Mouse (Mus musculus): Measurements from ENCODE around the gene Slc25a18. TPM values are rescaled to one million over a fixed set of nuclear protein-coding genes. Genes with fewer than 3 reads are reported as not detected.
"Not testable (repeated sequence)": the region's sequence is repeated elsewhere in the genome, so short reads cannot be mapped to it uniquely, and the experiment has no call there.

Gene Slc25a18
- total RNA-seq, 2 experiments from 2014 or later: 56.7 to 57.9 TPM

DNA sequence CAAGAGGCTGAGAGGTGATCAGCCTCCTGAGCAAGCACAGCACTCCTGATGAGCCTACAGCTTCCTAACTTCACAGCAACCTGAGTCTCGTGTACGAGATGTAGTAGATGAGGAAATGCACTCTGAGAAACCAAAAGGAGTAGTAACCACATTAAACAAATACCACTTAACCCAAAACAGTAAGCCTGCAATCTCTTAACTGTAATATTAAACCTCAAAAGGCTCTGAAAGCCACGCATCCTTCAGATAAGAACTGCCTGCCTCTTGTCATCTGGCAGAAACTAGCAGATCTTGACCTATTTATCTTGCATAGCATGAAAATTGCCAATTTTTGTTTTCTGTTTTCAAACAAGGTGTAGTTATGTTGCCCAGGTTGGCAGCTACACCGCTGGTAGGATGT, 25.5 kb downstream of the Slc25a18 start:
- no peak for DNase-seq

DNA sequence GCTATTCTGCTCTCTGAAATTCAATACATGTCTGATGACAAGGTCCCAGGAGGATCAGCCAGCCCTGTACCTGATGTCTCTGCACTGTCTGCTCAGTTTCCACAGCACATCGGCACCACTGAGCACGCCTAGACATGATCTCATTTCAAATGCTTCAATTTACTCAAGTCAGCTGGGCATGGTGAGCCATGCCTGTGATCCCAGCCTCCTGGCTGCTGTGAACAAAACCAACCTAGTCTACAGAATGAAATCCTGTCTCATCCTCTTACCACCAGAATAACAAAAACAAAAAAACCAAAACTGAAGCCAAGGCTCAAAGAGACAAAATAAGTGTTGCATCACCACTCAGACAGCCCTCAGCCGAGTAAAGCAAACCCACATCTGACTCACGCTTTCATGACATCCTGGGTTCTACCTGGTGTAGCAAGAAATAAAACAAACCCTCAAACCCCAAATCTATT, 26.2 kb downstream of the Slc25a18 start:
- no peak for DNase-seq

DNA sequence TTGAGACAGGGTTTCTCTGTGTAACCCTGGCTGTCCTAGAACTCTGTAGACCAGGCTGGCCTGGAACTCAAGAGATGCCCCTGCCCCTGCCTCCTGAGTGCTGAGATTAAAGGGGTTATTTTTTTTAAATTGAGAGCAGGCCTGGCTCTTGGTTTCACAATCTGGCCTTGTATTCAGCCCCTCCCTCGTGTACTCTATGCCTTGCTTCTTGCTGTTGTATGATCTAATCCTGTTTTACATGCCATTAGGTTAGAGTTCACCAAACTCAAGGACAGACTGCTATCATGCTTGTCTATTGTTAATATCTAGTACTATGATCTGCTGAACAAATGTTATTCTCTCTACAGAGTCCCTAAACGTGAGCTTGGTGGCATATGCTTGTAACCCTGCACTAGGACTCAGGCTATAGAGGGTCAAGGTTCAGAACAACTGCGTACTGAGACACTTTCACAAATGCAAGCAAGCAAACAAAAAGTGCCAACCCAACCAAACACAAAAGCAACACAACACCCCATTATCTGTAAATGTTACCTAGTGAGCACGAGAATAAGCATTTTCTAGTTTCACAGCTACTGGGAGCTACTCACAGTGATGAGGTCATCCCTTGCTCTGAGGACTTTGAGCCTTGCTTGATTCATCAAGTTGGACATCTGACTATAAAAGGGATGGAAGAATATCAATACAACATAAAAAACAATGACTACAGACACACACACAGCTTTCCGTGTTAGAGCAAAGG, 33.8 kb downstream of the Slc25a18 start:
- no peak for DNase-seq

DNA sequence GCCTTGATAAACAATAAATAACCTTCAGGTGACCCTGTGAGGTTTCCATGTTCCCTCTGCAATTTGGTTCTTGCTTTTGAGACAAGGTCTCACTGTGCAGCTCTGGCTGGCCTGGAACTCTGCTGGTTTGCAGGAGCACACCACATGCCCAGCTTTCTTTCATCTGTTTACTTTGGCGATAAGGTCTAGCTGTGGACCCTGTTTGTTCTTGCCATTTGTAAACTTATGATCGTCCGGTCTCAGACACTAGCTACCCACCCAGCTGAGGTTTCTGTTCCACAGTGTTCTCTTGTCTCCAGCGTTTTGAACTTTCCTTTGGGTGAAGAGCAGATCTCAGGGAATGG, 34.3 kb downstream of the Slc25a18 start:
- DNase-seq: no peak

DNA sequence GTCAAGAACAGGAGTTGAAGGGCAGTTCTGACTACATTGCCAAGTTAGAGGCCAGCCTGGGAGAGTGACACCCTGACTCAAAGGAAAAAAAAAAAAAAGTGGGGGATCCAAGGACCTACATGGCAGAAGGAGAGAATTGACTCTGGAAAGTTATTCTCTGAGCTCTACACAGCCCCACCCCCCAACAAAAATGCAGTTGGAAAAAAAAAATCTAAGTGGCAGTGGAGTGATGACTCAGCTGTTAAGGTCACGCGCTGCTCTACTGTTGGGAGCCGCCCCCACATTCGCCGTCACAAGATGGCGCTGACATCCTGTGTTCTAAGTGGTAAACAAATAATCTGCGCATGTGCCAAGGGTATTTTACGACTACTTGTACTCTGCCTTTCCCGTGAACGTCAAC, 38.6 kb downstream of the Slc25a18 start:
- not testable (repeated sequence) for DNase-seq

DNA sequence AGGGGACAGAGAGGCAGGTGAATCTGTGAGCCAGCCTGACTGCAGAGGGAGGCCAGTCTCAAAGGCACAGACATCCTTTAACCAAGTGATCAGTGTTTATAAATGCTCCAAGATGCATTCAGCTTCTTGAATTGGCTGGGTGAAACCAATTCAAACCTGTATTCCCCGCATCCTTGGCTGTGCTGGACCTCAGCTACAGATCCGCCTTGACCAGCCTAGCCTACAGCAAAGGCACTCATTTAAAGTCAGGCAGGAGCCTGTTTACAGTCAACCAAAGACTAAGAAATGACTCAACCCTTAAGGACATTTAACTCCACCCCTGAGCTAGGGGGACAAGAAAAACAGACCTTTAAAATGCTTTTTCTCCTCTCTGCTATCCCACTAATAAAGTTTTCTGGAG, 45.9 kb downstream of the Slc25a18 start:
- DNase-seq: no peak

DNA sequence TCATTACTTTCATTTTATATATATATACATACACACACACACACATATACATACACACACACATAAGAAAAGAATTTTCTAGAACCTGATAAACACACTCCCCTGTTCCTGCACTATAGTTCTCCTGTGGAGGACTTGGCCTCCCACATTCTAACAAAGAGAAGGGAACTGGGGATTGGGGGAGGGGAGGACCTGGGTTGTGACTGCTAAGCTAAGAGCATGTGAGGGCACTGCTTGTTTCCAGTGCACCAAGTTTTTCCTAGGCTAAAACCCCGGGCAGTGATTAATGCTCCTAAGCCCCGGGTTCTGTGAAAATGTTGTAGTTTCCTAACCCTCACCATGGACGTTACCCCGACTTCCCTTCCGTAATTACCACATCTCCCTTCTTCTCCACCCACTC, 46.8 kb downstream of the Slc25a18 start:
- DNase-seq: no peak

DNA sequence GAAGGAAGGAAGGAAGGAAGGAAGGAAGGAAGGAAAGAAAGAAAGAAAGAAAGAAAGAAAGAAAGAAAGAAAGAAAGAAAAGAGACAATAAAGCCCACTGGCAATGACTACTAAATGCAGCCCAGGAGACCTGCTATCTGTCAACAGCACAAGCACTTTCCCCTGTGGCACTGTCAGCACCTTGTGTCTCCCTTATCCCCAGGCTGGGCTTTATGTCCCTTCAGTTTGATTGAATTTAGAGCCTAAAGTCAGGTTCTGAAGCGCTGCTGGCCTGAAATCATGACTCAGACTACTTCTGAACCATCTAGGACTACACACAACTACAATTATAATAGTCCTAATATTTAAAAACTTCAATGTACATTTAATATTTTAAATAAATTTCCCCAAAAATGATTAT, 47.6 kb downstream of the Slc25a18 start:
- no peak for DNase-seq

DNA sequence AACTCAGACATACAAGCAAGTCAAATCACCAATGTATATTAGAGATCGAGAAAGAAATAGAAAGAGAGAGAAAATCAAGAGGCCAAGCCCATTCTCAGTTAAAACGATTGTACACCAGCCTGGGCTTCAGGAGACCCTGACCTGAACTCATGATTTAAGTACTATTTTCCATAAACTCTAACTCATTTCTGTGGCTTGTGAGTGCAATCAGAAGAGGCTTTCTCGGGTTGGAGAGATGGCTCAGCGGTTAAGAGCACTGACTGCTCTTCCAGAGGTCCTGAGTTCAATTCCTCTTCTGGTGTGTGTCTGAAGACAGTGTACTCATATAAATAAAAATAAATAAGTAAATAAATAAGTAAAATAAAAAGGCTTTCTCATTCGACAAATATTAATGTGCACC, 48.3 kb downstream of the Slc25a18 start:
- no peak for DNase-seq

DNA sequence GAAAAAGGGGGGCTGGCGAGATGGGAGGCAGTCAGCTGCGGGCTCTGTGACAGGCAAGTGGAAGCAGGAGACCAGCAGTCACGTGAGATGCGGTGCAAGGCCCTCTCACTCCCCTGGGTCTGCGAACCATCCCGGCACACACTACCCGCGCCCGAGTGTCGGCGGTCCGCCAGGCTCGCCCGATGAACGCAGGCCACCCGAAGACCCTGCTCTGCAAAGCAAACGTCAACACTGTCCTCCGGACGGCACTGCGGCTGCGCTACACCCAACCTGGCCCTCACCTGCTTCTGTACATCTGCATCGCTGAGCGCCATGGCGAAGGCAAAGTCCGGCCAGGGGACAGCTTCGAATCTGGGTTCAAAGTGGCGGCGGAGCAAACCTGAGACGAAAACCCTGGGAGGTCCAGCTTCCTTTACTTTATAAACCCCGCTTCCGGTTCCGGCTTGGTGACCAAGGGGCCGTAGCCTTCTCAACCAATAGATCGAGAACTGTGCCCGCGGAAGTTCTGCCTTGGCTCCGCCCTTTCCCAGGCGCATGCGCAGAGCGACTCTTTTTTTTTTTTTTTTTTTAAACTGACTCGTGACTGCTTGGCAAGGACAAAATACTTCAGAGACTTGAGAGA, 49.0 kb downstream of the Slc25a18 start, which contains the start of gene Atp6v1e1:
TSS of gene Atp6v1e1 (minus strand) at position 487 of the 622 bp plus-strand sequence.
- DNase-seq: peak; percentile 90 to 91

DNA sequence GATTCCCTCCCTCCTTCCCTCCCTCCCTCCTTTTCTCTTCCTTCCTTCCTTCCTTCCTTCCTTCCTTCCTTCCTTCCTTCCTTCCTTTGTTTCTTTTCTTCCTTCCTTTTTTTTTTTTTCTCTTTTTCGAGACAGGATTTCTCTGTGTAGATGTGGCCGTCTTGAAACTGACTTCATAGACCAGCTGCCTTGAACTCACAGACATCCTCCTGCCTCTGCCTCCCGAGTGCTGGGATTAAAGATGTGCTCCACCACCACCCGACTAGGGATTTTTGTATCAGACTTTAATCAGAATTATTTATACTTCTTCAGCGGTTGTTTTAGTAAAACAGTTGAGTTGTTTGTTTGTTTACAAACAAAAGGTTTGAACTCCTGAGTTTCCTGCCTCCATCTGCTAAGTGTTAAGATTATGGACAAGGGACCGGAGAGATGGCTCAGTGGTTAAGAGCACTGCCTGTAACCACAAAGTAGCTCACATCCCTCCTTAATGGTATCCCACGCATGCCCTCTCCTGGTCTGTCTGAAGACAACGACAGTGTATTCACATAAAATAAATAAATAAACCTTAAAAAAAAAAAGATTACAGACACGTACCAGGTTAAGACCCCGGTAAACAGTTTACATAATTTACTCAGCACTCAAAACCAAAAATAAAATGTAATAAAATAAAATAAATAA, 49.7 kb downstream of the Slc25a18 start:
- DNase-seq: no peak

DNA sequence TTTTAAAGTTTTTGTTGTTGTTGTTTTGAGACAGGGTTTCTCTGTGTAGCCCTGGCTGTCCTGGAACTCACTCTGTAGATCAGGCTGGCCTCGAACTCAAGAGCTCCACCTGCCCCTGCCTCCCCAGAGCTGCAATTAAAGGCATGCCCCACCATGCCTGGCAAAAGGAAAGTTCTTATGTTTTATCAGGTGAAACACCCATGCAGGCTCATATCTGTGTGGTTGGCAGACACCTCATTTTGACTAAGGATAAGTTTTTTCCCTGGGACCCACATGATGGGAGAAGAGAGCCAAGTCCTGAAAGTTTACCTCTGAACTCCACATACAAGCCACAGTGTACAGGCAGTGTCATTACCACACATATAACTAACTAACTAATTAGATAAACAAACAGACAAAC, 56.7 kb downstream of the Slc25a18 start:
- DNase-seq: no peak

DNA sequence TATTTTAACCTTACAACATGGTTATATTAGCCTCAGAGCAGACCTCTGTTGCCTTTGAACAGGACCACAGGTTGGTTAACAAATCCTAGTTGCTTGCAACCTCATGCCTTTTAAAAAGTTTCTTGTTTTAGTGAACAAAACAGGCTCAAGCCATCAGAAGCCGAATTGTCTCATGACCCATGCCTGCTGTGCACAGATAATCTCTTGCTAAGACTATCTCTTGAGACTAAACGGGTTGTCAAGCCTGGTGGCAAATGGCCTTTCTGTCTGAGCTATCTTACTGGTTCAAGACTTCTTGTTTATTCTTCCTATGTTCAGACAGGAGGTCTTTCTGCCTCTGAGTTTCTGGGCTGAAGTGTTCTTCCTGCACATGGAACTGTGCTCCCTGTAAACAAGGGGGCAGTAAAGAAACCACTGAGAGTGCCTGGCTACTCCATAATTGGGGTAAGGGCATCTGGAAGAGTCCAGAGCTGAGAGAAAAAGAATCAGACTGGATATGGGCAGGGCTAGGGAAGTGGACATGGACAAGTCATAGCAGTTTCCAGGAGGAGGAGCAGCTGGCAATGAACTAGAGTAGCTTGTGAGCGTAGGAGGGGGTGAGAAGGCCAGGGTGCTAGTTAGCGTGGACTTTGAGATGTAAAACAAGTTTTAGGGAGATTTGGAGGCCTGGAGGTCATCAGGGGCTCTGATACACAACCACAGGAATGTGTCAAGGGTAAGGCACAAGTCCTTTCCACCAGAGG, 57.7 kb downstream of the Slc25a18 start:
- no peak for DNase-seq

DNA sequence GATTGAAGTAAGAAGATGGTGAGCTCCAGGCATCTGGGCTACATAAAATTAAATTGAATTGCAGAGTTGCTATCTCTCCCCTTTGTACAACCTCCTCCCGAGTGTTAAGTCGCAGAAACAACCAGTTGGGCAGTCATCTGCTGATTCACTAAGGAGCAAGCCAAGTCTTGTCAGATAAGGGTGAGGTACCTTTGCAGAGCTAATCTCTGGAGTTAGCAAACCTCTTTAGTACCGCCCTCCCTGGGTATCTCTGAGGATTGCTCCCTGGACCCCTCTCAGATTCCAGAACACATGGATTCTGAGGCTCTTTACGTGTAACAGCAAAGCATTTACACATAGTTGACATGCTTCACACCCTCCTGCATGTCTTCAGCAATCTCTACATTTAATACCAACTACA, 58.7 kb downstream of the Slc25a18 start:
- no peak for DNase-seq

DNA sequence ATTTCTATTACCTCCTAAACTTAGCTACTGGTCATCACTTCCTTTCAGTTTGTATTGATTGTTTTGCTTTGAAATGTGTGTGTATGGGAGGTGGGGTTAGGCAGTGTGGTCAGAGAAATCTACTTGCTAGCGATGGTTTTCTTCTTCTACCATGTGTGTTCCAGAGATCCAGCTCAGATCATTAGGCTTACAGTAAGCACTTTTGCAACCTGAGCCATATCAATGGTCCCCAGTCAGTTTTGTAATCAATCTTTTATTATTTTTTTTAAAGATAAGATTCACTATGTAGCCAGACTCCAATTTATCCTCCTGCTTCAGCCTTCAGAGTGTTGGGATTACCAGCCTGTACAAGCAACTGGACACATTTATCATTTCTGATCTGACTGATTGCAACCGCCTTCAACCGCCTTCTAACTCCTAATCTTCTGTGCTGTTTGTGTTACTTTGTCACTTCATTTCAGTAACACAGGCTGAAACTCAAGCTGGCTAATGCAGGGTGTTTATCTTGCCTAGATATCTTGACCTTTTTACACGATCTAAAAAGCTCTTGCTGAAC, 61.5 kb downstream of the Slc25a18 start:
- no peak for DNase-seq

DNA sequence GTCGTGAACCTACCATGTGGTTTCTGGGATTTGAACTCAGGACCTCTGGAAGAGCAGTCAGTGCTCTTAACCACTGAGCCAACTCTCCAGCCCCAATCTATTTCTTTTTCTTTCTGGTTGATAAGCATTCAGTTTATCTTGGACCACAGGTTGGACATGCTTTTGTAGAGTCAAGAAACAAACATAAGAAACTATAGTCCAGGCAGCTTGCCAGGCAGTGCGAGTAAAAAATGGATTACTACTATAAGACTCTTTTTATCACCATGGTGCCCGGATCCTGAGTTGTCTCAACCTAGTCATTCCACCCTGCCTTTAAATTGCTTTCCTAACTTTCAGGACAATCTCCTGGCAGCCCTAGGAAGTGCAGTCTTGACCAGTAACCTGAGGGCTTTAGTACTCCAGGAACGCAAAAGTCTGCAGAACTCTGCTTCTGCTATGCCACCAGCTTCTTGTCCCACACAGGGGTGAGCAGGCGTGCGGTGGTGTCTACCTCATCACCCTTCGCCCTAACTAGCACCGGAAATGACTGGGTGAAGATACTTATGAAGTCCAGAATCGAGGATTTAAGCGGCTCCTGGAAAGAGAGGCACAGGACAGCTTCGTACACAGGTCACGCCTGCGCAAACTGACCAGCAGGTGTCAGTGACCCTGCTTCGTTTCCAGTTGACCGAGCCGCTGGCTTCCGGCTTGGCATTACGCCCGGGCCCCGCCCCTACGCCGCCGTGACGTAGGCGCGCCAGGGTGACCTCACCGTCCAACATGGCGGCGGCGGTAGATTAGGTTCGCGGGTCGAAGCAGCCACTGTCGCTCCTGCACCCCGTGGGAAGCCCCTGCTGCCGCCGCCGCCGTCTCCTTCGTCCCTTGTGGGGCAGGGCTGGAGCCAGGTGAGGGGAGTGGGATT, 62.3 kb downstream of the Slc25a18 start, which contains the start of gene Bcl2l13:
TSS of gene Bcl2l13 (plus strand) at position 739 of the 901 bp plus-strand sequence.
- DNase-seq: peak; percentile 92 to 95

DNA sequence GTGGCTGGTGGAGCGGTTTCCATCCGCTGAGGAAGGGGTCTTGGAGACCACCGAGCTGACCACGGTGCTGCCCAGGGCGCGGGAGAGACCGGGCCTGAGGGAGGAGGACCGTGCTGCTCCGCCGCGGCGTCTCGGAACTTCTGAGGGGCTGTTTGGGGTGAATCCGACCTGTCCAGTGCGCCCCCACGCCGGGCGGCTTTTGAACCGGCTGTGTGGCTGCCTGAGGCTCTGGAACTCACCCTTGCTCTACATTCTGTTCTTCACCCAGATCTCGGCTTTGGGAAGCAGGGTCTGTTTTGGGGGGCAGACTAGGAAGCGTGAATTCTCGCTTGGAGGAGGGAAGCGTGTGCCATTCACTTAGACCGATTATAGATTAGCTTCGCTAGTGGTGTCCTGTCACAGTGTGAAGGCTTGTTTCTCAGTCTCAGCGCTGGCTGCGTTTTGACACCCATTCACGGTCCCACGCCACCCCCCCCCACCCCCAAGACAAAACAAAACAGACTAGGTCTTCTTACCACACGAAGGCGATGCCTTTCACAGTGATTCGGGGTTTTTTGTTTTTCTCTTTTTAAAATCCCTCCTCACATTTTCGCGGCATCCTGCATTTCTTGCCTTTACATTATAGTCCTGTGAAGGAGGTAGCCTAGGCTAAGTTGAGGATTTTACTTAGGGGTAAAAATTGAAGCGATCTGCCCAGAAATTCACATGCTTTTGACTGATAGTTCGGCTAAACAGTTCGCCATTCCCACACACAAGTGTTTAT, 63.2 kb downstream of the Slc25a18 start:
- DNase-seq: peak in 1 of 2 experiments; percentile 42

DNA sequence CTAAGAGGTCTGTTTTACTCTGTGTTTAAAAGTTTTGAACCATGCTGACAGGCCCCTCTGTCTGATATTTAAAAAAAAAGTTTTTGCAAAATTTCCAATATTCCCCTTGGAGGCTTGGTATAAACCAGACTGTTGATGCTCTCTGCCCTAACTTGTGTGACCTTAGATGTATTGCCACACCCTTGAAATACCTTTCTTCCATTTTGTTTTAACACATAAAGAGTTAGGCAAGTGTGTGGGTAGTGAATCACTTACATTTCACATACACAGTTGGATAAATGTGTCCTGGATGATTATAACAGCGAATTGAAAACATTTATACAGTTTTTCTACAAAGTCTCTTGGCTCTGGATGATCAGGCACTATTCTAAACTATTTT, 63.8 kb downstream of the Slc25a18 start:
- no peak for DNase-seq

DNA sequence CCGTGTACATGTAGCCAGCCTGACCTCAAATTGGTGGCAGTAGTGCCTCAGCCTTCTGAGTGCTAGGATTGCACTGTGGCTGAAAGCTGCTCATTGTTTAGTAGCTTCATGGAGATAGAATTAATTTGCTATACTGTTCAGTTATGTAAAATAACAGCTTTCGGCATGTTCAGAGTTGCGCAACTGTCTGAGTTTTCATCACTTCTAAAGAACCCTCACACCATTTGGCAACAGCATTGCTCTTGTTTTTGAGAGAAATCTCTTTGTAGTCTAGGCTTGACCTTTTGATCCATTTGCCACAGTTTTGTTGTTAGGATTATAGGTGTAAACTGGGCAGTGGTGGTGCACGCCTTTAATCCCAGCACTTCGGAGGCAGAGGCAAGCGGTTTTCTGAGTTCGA, 66.9 kb downstream of the Slc25a18 start:
- no peak for DNase-seq

DNA sequence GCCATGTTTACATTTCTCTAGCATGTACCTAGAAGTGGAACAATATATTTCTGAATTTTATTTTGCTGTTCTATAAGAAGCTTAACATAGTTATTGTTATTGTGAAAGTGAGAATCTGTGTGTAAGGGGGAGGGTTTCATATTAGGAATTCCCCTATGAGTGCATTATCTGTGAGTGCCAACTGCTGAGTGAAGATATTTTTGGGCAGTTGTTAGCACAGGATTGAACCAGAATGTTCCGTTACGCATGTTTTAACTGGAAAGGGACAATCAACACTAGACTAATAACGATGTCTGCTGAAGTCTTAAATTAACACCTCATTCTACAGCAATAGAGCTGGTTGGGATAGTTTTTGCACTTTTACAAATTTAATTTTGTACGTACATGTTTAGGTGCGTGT, 68.4 kb downstream of the Slc25a18 start:
- no peak for DNase-seq

Data from layer of hippocampus, postnatal 36 days (tissue).